11 mouse cellular contexts compared by ENCODE assay signal in genomic region chr2:16518148-16518547, GRCm38 (mm10).
"Had no signal": no experiment of that assay in that cellular context is flagged by ENCODE, and none has a peak within 500 bp of the region (broad histone marks: within the 10 kb centered on the region; RNA-seq: fewer than 3 reads in every experiment).

No protein-coding gene starts in this region.

- H3K27ac ChIP-seq: left cerebral cortex, adult 2 months; limb, embryonic 10.5 days; liver, embryonic 15.5 days; stomach, postnatal 0 days had no signal

- DNase-seq: kidney, adult 2 months; kidney, postnatal 25 days; lung, adult 2 months; lung, postnatal 36 days; thymus, postnatal 4 days had no signal

- H3K9ac ChIP-seq: liver, embryonic 15.5 days had no signal

- H3K4me1 ChIP-seq: limb, embryonic 10.5 days; liver, embryonic 15.5 days had no signal

- H3K27me3 ChIP-seq: liver, embryonic 15.5 days had no signal

- H3K4me2 ChIP-seq: liver, embryonic 11.5 days; liver, embryonic 15.5 days had no signal

- ATAC-seq: lung, postnatal 0 days had no signal

- H3K9me3 ChIP-seq: limb, embryonic 10.5 days; liver, embryonic 15.5 days had no signal

- H3K36me3 ChIP-seq: limb, embryonic 10.5 days; liver, embryonic 15.5 days had no signal

- H3K4me3 ChIP-seq: left cerebral cortex, adult 2 months; limb, embryonic 10.5 days; liver, embryonic 15.5 days had no signal
